Comparison of ENCODE assay signal across 8 mouse cellular contexts in genomic region chr1:58029636-58030117, GRCm38 (mm10). TPM values are rescaled to one million over a fixed set of nuclear protein-coding genes. Genes with fewer than 3 reads are reported as not detected.
DNase-seq lines count a peak whose midpoint lies in the region; ATAC-seq lines count a peak whose summit lies in the region.

Gene Aox1 (plus strand): TSS chr1:58029931.

- peak; percentile 47; the same call in 1 of the 2 replicates for ATAC-seq in hindbrain, embryonic 13.5 days (ENCODE audit: low FRiP score)

- no peak within 1 kb of the TSS for H3K27ac ChIP-seq in hindbrain, embryonic 13.5 days

- H3K4me1 ChIP-seq in hindbrain, embryonic 13.5 days (replicated peaks): peaks cover 10% of the 10 kb centered on the region

- WGBS in hindbrain, embryonic 13.5 days: 21% methylated on average over 12 of the region's 12 CpGs

- H3K27me3 ChIP-seq in hindbrain, embryonic 13.5 days: no peaks in the 10 kb centered on the region

- no peaks in the 10 kb centered on the region for H3K36me3 ChIP-seq in hindbrain, embryonic 13.5 days

- H3K9ac ChIP-seq in hindbrain, embryonic 13.5 days: no peak within 1 kb of the TSS

- peak within 1 kb of the TSS; percentile 39 for H3K4me2 ChIP-seq in hindbrain, embryonic 13.5 days

- no peaks in the 10 kb centered on the region for H3K9me3 ChIP-seq in hindbrain, embryonic 13.5 days

- DNase-seq in spleen, postnatal 36 days (ENCODE audit: low spot score in 2 of 2): peak; percentile 1 to 4
- DNase-seq in spleen, postnatal 4 days (ENCODE audit: low spot score in 2 of 2): no peak
- peak; percentile 67 to 69 for DNase-seq in cerebellum, postnatal 25 days
- peak; percentile 83 for DNase-seq in gastrocnemius, adult 18-20 months (ENCODE audit: low spot score)
- peak; percentile 11 to 41 for DNase-seq in layer of hippocampus, postnatal 14 days (ENCODE audit: low spot score in 2 of 2)
- peak; percentile 81 for DNase-seq in lung, postnatal 36 days
- DNase-seq in right cerebral cortex, postnatal 25 days: peak; percentile 12

- H3K4me3 ChIP-seq in hindbrain, embryonic 13.5 days: peak within 1 kb of the TSS; percentile 7

RNA-seq across cellular contexts. Expression of gene Aox1, which starts in this region (rescaled TPM):
- 10 to 100 TPM in 1 of 2 experiments, 1 to 10 TPM in 1; 7.9 to 10.8 TPM for total RNA-seq in gastrocnemius, adult 18-20 months (2021)
- polyA plus RNA-seq in hindbrain, embryonic 13.5 days (2015; fragmentation: Nextera tagmentation; extraction: Ambion mirVana): 0.21 and 0.29 TPM in 2 replicates
- 1 to 10 TPM; 2.3 to 2.7 TPM for total RNA-seq in layer of hippocampus, postnatal 14 days (2021)

Comparison
In these comparisons a context has a peak if more than half of its experiments do, and no peak if none do; other contexts are left out.
1. DNase-seq: peak in spleen, postnatal 36 days (2 of 2), cerebellum, postnatal 25 days (2 of 2), gastrocnemius, adult 18-20 months (single experiment), layer of hippocampus, postnatal 14 days (2 of 2), lung, postnatal 36 days (single experiment) and right cerebral cortex, postnatal 25 days (single experiment); none in spleen, postnatal 4 days (0 of 2).
2. Peak in ATAC-seq, H3K4me3 ChIP-seq and H3K4me2 ChIP-seq in hindbrain, embryonic 13.5 days; RNA of the gene not detected or under 1 TPM.